Mouse (Mus musculus) olfactory bulb, adult 2 months (tissue): Measurements from ENCODE around the gene Rnf152.

Source experiments
- CTCF ChIP-seq: fragments of 200-500 bp; IDR thresholded peaks from 2 replicates; pipeline ENCODE4 v1.5.1; 2012; ENCODE audit warnings: low read depth, mild to moderate bottlenecking, low read length, moderate library complexity; ENCODE audit not compliant: insufficient read depth
- POLR2A ChIP-seq: fragments of 200-500 bp; IDR thresholded peaks from 2 replicates; pipeline ENCODE4 v1.6.1; 2012; ENCODE audit warnings: mild to moderate bottlenecking, low read depth, low read length, moderate library complexity; ENCODE audit not compliant: insufficient read depth

GRCm38 (mm10) chr1:105354901-105355891 is 1.3 kb downstream of the Rnf152 start:
- TF ChIP-seq CTCF (no peak), POLR2A (no peak)
